8 mouse cellular contexts compared by ENCODE assay signal in genomic region chr2:22774181-22774751, GRCm38 (mm10). TPM values are rescaled to one million over a fixed set of nuclear protein-coding genes. Genes with fewer than 3 reads are reported as not detected.
DNase-seq lines count a peak whose midpoint lies in the region; ATAC-seq lines count a peak whose summit lies in the region.

No protein-coding gene starts in this region.

- peak overlapping the region; percentile 74 for H3K4me2 ChIP-seq in forebrain, embryonic 13.5 days
- H3K4me2 ChIP-seq in liver, embryonic 16.5 days (ENCODE audit: low read depth, low read length) = peak overlapping the region; percentile 85
- peak overlapping the region; percentile 75 for H3K4me2 ChIP-seq in neural tube, embryonic 11.5 days (ENCODE audit: low read depth)
- peak overlapping the region; percentile 80 for H3K4me2 ChIP-seq in stomach, embryonic 16.5 days (ENCODE audit: low read depth, low read length)

- peak; percentile 84 for ATAC-seq in forebrain, embryonic 13.5 days
- peak; percentile 83 for ATAC-seq in liver, embryonic 16.5 days (ENCODE audit: low read depth)
- ATAC-seq in neural tube, embryonic 11.5 days (ENCODE audit: insufficient read depth, low FRiP score, low TSS enrichment) = peak; percentile 63
- peak; percentile 83 for ATAC-seq in stomach, embryonic 16.5 days (ENCODE audit: insufficient read depth, low FRiP score)

- H3K27ac ChIP-seq in forebrain, embryonic 13.5 days = no peak overlapping the region
- peak overlapping the region; percentile 76 for H3K27ac ChIP-seq in liver, embryonic 16.5 days (ENCODE audit: low read length)
- H3K27ac ChIP-seq in neural tube, embryonic 11.5 days (ENCODE audit: low read depth, low read length) = no peak overlapping the region
- H3K27ac ChIP-seq in stomach, embryonic 16.5 days (ENCODE audit: low read length) = peak overlapping the region; percentile 57; the same call in 1 of the 2 replicates

- H3K9me3 ChIP-seq in forebrain, embryonic 13.5 days (replicated peaks) = no peaks in the 10 kb centered on the region
- no peaks in the 10 kb centered on the region for H3K9me3 ChIP-seq in liver, embryonic 16.5 days (replicated peaks; ENCODE audit: control insufficient read depth, low read length)
- no peaks in the 10 kb centered on the region for H3K9me3 ChIP-seq in neural tube, embryonic 11.5 days (ENCODE audit: control insufficient read depth, low read length)
- H3K9me3 ChIP-seq in stomach, embryonic 16.5 days (replicated peaks; ENCODE audit: control insufficient read depth, low read length) = no peaks in the 10 kb centered on the region

- WGBS in forebrain, embryonic 13.5 days = under 1% methylated on average over 28 of the region's 28 CpGs
- WGBS in liver, embryonic 16.5 days (ENCODE audit: insufficient replicate concordance) = under 1% methylated on average over 28 of the region's 28 CpGs
- WGBS in neural tube, embryonic 11.5 days = under 1% methylated on average over 27 of the region's 28 CpGs
- under 1% methylated on average over 28 of the region's 28 CpGs for WGBS in stomach, embryonic 16.5 days

- peak overlapping the region; percentile 60 for H3K9ac ChIP-seq in forebrain, embryonic 13.5 days
- H3K9ac ChIP-seq in liver, embryonic 16.5 days (ENCODE audit: low read depth, low read length) = peak overlapping the region; percentile 75
- H3K9ac ChIP-seq in neural tube, embryonic 11.5 days (ENCODE audit: low read length) = peak overlapping the region; percentile 40
- H3K9ac ChIP-seq in stomach, embryonic 16.5 days (ENCODE audit: low read length) = peak overlapping the region; percentile 60

- H3K4me3 ChIP-seq in forebrain, embryonic 13.5 days = peak overlapping the region; percentile 43
- H3K4me3 ChIP-seq in liver, embryonic 16.5 days (ENCODE audit: low read depth, low read length) = peak overlapping the region; percentile 71
- peak overlapping the region; percentile 30 for H3K4me3 ChIP-seq in neural tube, embryonic 11.5 days (ENCODE audit: low read depth, low read length)
- H3K4me3 ChIP-seq in stomach, embryonic 16.5 days (replicated peaks; ENCODE audit: low read length) = peak overlapping the region; percentile 45

- no peaks in the 10 kb centered on the region for H3K36me3 ChIP-seq in forebrain, embryonic 13.5 days (ENCODE audit: poor library complexity, severe bottlenecking)
- H3K36me3 ChIP-seq in liver, embryonic 16.5 days (ENCODE audit: control insufficient read depth, insufficient read depth) = no peaks in the 10 kb centered on the region
- no peaks in the 10 kb centered on the region for H3K36me3 ChIP-seq in neural tube, embryonic 11.5 days (ENCODE audit: control insufficient read depth, insufficient read depth, low read length)
- H3K36me3 ChIP-seq in stomach, embryonic 16.5 days (ENCODE audit: control insufficient read depth, insufficient read depth, low read length) = no peaks in the 10 kb centered on the region

- peaks cover 8% of the 10 kb centered on the region; the same call in 1 of the 2 replicates for H3K4me1 ChIP-seq in forebrain, embryonic 13.5 days
- H3K4me1 ChIP-seq in liver, embryonic 16.5 days (ENCODE audit: control insufficient read depth, low read depth, low read length) = peaks cover 22% of the 10 kb centered on the region
- H3K4me1 ChIP-seq in neural tube, embryonic 11.5 days (ENCODE audit: control insufficient read depth, insufficient read depth, low read length) = no peaks in the 10 kb centered on the region
- peaks cover 9% of the 10 kb centered on the region for H3K4me1 ChIP-seq in stomach, embryonic 16.5 days (ENCODE audit: control insufficient read depth, insufficient read depth, low read length)

- intact Hi-C loops in heart, postnatal 10 days (cut with DNase I) = loop anchor here (5.0 kb wide), 1 partner anchor 88 kb away; no protein-coding TSS in a partner anchor

- peaks cover 13% of the 10 kb centered on the region; the same call in 1 of the 2 replicates for H3K27me3 ChIP-seq in forebrain, embryonic 13.5 days
- no peaks in the 10 kb centered on the region for H3K27me3 ChIP-seq in liver, embryonic 16.5 days (ENCODE audit: control insufficient read depth, insufficient read depth, low read depth, low read length)
- no peaks in the 10 kb centered on the region for H3K27me3 ChIP-seq in neural tube, embryonic 11.5 days (ENCODE audit: control insufficient read depth, insufficient read depth, low read length)
- no peaks in the 10 kb centered on the region; the same call in 1 of the 2 replicates for H3K27me3 ChIP-seq in stomach, embryonic 16.5 days (ENCODE audit: control insufficient read depth, insufficient read depth, low read length)

- DNase-seq in 416B (ENCODE audit: low read depth) = peak; percentile 93
- peak; percentile 65 for DNase-seq in adrenal gland, adult 2 months
- DNase-seq in heart, postnatal 10 days = peak; percentile 71 to 75
- peak; percentile 74 for DNase-seq in layer of hippocampus, adult 11-12 months (ENCODE audit: low spot score)
- DNase-seq in neural tube, embryonic 11.5 days (ENCODE audit: low spot score) = peak; percentile 67

RNA-seq across cellular contexts. Expression of gene Apbb1ip, which starts 0.4 kb away (rescaled TPM):
- total RNA-seq in adrenal gland, adult 2 months (2021) = 1 to 10 TPM; 2.9 to 4.5 TPM
- polyA plus RNA-seq in adrenal gland, adult 2 months (2012; rRNA removed) = 0.86 and 1.2 TPM in 2 replicates
- 0.44 and 0.61 TPM in 2 replicates for polyA plus RNA-seq in forebrain, embryonic 13.5 days (2015; fragmentation: Nextera tagmentation; extraction: Ambion mirVana)
- total RNA-seq in heart, postnatal 10 days (2021) = 1 to 10 TPM; 3.0 to 3.2 TPM
- polyA plus RNA-seq in liver, embryonic 16.5 days (2015; fragmentation: Nextera tagmentation; extraction: Ambion mirVana) = 8.5 and 9.4 TPM in 2 replicates
- polyA plus RNA-seq in neural tube, embryonic 11.5 days (2014; fragmentation: Nextera tagmentation; extraction: Ambion mirVana) = 0.27 and 0.50 TPM in 2 replicates
- polyA plus RNA-seq in stomach, embryonic 16.5 days (2015; fragmentation: Nextera tagmentation; extraction: Ambion mirVana) = 2.2 and 2.3 TPM in 2 replicates

Comparison
In these comparisons a context has a peak if more than half of its experiments do, and no peak if none do; other contexts are left out.
1. H3K27ac ChIP-seq: peak in liver, embryonic 16.5 days (single experiment) and stomach, embryonic 16.5 days (single experiment); none in forebrain, embryonic 13.5 days (single experiment) and neural tube, embryonic 11.5 days (single experiment).
2. Peak in every context shown above with its lines, with median percentiles within 50 percentile points of each other: DNase-seq, ATAC-seq, H3K4me2 ChIP-seq, H3K4me3 ChIP-seq and H3K9ac ChIP-seq.